Mouse (Mus musculus) lung, postnatal 0 days (tissue): ENCODE results near the gene Blcap. TPM values are rescaled to one million over a fixed set of nuclear protein-coding genes. Genes with fewer than 3 reads are reported as not detected.

Experiments
- ATAC-seq: fragments of 200-750 bp; cut with Nextera tagmentation; 2 replicates; pipeline ENCODE4 v1.8.0; 2017; ENCODE audit warnings: moderate library complexity
- DNase-seq: peaks from one replicate; pipeline ENCODE4 v3.0.0-alpha.2; 2016; ENCODE audit warnings: low spot score
- H3K27ac ChIP-seq: fragments of 300-500 bp; sonication (generic); 2 replicates; pipeline ENCODE4 v1.5.1; 2014; ENCODE audit warnings: antibody characterized with exemption, mild to moderate bottlenecking, low read length, mixed read lengths
- H3K27me3 ChIP-seq: fragments of 300-500 bp; sonication (generic); replicated peaks from 2 replicates; pipeline ENCODE4 v1.6.1; 2014; ENCODE audit warnings: low read length, mixed read lengths; ENCODE audit not compliant: insufficient read depth
- H3K36me3 ChIP-seq: fragments of 300-500 bp; sonication (generic); 2 replicates; pipeline ENCODE4 v1.6.1; 2014; ENCODE audit warnings: low read length, mixed read lengths; ENCODE audit not compliant: insufficient read depth
- H3K4me1 ChIP-seq: fragments of 300-500 bp; sonication (generic); 2 replicates; pipeline ENCODE4 v1.6.1; 2014; ENCODE audit warnings: antibody characterized with exemption, low read depth, low read length, mixed read lengths; ENCODE audit not compliant: insufficient read depth
- H3K4me2 ChIP-seq: fragments of 300-500 bp; sonication (generic); replicated peaks from 2 replicates; pipeline ENCODE4 v1.6.1; 2014; ENCODE audit warnings: low read depth, mild to moderate bottlenecking, low read length, moderate library complexity, mixed read lengths
- H3K4me3 ChIP-seq: fragments of 300-500 bp; sonication (generic); 2 replicates; pipeline ENCODE4 v1.5.1; 2014; ENCODE audit warnings: low read depth, low read length
- H3K9ac ChIP-seq: fragments of 300-500 bp; sonication (generic); replicated peaks from 2 replicates; pipeline ENCODE4 v1.6.1; 2014; ENCODE audit warnings: low read depth, mild to moderate bottlenecking
- H3K9me3 ChIP-seq: fragments of 300-500 bp; sonication (generic); 2 replicates; pipeline ENCODE4 v1.6.1; 2016; ENCODE audit warnings: low read length, mixed read lengths
- CTCF ChIP-seq: IDR thresholded peaks from 2 replicates; pipeline ENCODE4 v1.5.1; 2016; ENCODE audit warnings: antibody characterized with exemption, mild to moderate bottlenecking
- EP300 ChIP-seq: IDR thresholded peaks from 2 replicates; pipeline ENCODE4 v1.6.1; 2016; ENCODE audit warnings: antibody characterized with exemption, mild to moderate bottlenecking, control low read depth
- WGBS: fragments of 180-500 bp; shearing (Covaris S2); extraction: QIAGEN DNeasy Blood & Tissue Kit; methylation state at CpG from one replicate; pipeline ENCODE4 v1.1.7; 2014; 5-methylcytosine and 5-hydroxymethylcytosine counted together
- polyA plus RNA-seq: library from polyadenylated mRNA; unstranded; fragments of >200 nt; fragmentation: Nextera tagmentation; extraction: Ambion mirVana; gene quantifications from 2 replicates; pipeline ENCODE4 v1.2.1, GENCODE M21; 2015

The Blcap gene
- polyA plus RNA-seq, 1 experiment from 2014 or later = 68.8 TPM

GRCm38 (mm10) chr2:157541631-157542030, 29.4 kb downstream of the Blcap start:
- Histone ChIP-seq H3K27me3 (no peaks in the 10 kb centered on the region), H3K36me3 (no peaks in the 10 kb centered on the region), H3K4me1 (no peaks in the 10 kb centered on the region), H3K9me3 (no peaks in the 10 kb centered on the region), H3K4me3 (no peak overlapping the region), H3K9ac (no peak overlapping the region), H3K4me2 (no peak overlapping the region), H3K27ac (no peak overlapping the region)
- DNase-seq = no peak
- TF ChIP-seq EP300 (no peak), CTCF (no peak)
- 77% methylated on average over 8 of the region's 8 CpGs for WGBS
- no peak for ATAC-seq

- no peak for TF ChIP-seq CTCF
- TF ChIP-seq EP300 = no peak
- 55% methylated on average over 9 of the region's 9 CpGs for WGBS
- ATAC-seq = no peak
- Histone ChIP-seq H3K9me3 (no peaks in the 10 kb centered on the region), H3K27ac (no peak overlapping the region), H3K4me1 (no peaks in the 10 kb centered on the region), H3K9ac (no peak overlapping the region), H3K27me3 (no peaks in the 10 kb centered on the region), H3K36me3 (no peaks in the 10 kb centered on the region), H3K4me2 (no peak overlapping the region), H3K4me3 (no peak overlapping the region)
- no peak for DNase-seq
Measured at GRCm38 (mm10) chr2:157540953-157541569, 30.0 kb downstream of the Blcap start.

- peak; percentile 52 for ATAC-seq
- Histone ChIP-seq H3K27me3 (no peaks in the 10 kb centered on the region), H3K4me1 (no peaks in the 10 kb centered on the region), H3K27ac (no peak overlapping the region), H3K36me3 (no peaks in the 10 kb centered on the region), H3K9me3 (no peaks in the 10 kb centered on the region), H3K9ac (no peak overlapping the region), H3K4me2 (no peak overlapping the region), H3K4me3 (no peak overlapping the region)
- WGBS = 44% methylated on average over 24 of the region's 24 CpGs
- TF ChIP-seq EP300 (no peak), CTCF (no peak)
- DNase-seq = peak; percentile 71
Measured at GRCm38 (mm10) chr2:157540073-157540952, 30.8 kb downstream of the Blcap start.

- no peak overlapping the region for H3K27ac ChIP-seq
- H3K9ac ChIP-seq = no peak overlapping the region
- no peaks in the 10 kb centered on the region for H3K27me3 ChIP-seq
- 29% methylated on average over 7 of the region's 7 CpGs for WGBS
- no peak overlapping the region for H3K4me2 ChIP-seq
- H3K4me1 ChIP-seq = no peaks in the 10 kb centered on the region
- no peak for TF ChIP-seq EP300
- TF ChIP-seq CTCF = no peak
- DNase-seq = peak; percentile 75
- ATAC-seq = peak; percentile 44
- H3K4me3 ChIP-seq = no peak overlapping the region
- no peaks in the 10 kb centered on the region for H3K9me3 ChIP-seq
- H3K36me3 ChIP-seq = no peaks in the 10 kb centered on the region
Measured at GRCm38 (mm10) chr2:157537118-157537517, 34.0 kb downstream of the Blcap start.

GRCm38 (mm10) chr2:157536476-157537081, 34.5 kb downstream of the Blcap start:
- no peak overlapping the region for H3K27ac ChIP-seq
- ATAC-seq (no peak), DNase-seq (no peak)
- H3K4me3 ChIP-seq = no peak overlapping the region
- WGBS = 40% methylated on average over 7 of the region's 7 CpGs
- H3K9ac ChIP-seq = no peak overlapping the region
- H3K36me3 ChIP-seq = no peaks in the 10 kb centered on the region
- H3K9me3 ChIP-seq = no peaks in the 10 kb centered on the region
- no peaks in the 10 kb centered on the region for H3K4me1 ChIP-seq
- no peak overlapping the region for H3K4me2 ChIP-seq
- TF ChIP-seq CTCF (no peak), EP300 (no peak)
- H3K27me3 ChIP-seq = no peaks in the 10 kb centered on the region

- Histone ChIP-seq H3K4me3 (no peak overlapping the region), H3K36me3 (no peaks in the 10 kb centered on the region), H3K4me1 (no peaks in the 10 kb centered on the region), H3K4me2 (no peak overlapping the region), H3K9ac (no peak overlapping the region), H3K27me3 (no peaks in the 10 kb centered on the region), H3K27ac (no peak overlapping the region), H3K9me3 (no peaks in the 10 kb centered on the region)
- DNase-seq (no peak), ATAC-seq (no peak)
- TF ChIP-seq CTCF (no peak), EP300 (no peak)
- 74% methylated on average over 4 of the region's 4 CpGs for WGBS
Measured at GRCm38 (mm10) chr2:157534163-157534562, 36.9 kb downstream of the Blcap start.
